Mouse (Mus musculus): ENCODE results near the gene Nek7.

- TF ChIP-seq EP300 (IDR thresholded peaks at IDR 0.05; ENCODE audit: insufficient read depth, low read depth, low read length) (no peak), CTCF (IDR thresholded peaks at IDR 0.05; ENCODE audit: low read depth, low read length) (no peak)
Measured at GRCm38 (mm10) chr1:138618012-138618354, 2.0 kb downstream of the Nek7 start.
